Mouse (Mus musculus) adrenal gland, adult 8-10 months (tissue): Measurements from ENCODE around the gene Sel1l3. TPM values are rescaled to one million over a fixed set of nuclear protein-coding genes. Genes with fewer than 3 reads are reported as not detected.

Experiments
- DNase-seq: peaks from one replicate; pipeline ENCODE4 v3.0.0; 2022
- total RNA-seq, 4 experiments: library from RNA; stranded (reverse); gene quantifications; 2 replicates each; pipeline ENCODE4 v1.2.4; 2022

Sel1l3 gene
- total RNA-seq, 4 experiments from 2014 or later = 1.5 to 3.9 (median 2.1) TPM

DNA sequence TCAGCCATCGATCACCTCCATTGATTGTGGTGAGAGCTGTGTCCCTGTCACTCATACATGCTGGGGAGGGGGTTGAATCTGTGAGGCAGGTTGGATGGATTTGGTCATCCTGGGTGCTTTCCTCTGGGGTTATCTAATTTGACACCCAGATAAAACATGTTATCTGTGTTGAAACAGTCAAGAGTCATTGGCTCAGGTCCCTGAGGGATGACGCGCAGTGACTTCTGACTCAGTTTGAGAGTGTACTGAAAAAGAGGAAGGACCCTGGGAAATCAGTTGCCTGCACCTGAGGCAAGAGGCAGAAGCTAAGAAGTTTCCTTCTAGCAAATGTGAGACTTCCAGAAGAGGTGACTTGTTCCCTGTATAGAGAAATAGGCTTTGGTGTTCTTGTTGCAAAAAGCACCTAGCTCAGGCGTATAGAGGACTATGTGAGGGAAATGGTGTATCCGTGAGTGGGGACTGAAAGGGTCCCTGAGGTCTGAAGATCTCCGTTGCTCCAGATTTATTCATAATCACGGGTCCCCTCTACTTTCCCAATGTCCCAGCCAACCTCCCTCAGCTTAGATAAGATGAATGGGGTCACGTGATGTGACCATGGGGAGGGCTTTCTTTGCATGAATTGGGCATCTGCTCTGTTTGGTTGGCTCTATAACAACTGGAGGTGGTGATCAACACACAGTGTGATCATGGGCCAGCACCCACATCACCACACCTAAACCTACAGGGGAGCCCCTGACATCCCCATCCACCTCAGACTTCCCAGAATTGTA is 73.4 kb downstream of the Sel1l3 start:
- DNase-seq = no peak

DNA sequence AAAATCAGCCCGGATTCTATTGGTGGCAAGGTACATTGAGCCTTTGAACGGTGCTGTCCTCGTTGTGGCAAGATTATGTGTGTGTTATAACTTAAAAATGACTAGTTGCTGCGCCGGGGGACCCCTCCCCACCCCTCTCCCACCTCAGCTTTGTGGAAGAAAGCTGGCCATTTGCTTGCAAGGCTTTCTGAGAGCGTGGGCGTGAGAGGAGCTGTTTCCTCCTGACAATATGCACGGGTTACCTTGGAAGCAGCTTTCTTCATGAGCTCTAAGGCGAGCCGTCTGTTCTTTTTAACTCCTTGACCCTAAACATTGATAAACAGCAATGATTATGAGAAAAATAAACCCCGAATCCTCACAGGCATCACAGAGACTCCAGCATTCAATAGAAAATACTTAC is 74.2 kb downstream of the Sel1l3 start:
- no peak for DNase-seq

DNA sequence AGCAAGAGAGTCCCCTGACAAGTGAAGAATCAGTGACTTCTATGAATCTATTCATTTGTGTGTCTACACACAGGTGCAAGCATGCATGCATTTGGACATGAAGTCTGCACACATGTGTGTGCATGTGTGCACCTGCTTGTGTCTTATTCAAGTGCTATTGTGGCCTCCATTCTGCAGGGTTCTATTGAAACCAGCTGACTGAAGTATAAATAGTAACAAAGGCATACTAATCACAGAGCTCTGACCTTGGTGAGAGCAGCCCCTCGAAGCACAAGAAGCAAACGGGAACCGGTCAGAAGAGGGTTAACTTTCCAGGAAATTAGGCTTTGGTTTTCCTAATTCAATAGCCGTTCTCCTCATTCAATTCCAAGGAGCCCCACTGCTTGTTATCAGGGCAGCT is 74.6 kb downstream of the Sel1l3 start:
- DNase-seq = no peak

DNA sequence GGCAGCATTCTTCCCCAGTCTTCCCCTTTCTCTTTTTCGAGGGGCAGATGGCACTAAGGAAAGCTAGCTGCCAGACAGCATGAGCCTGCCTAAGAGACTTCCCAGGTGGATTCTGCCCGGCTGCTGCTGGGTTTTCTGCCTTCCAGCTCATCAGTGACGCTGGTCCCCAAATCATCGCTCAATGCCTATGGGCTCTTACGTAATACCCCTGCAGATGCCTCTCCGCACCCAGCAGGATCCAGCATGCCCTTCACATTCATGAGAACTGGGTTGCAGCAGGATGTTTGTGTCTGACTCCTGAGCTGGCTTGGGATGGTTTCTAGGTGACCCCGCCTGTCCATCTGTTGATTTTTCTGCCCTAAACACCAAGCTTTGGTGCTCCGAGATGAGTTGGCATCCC is 75.7 kb downstream of the Sel1l3 start:
- no peak for DNase-seq

DNA sequence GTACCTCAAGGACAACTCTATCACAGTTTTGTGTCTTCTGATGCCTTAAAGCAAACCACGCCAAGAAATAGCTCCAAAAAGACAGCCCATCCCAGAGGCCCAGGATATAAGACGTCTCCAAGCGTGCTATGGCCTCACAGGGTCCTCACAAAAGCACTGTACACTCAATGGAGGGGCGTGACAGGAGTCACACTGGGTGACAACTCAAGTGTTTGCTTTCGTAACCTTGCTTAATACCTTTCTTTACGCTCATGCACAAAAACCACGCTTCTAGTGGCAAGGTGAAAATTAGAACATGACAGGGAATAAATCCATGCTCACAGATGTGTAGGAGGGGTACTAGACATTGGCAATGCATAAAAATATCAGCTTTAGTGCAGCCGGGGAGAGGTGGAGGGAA is 77.7 kb downstream of the Sel1l3 start:
- DNase-seq = no peak

GRCm38 (mm10) chr5:53134003-53134402 is 79.7 kb downstream of the Sel1l3 start:
- no peak for DNase-seq

DNA sequence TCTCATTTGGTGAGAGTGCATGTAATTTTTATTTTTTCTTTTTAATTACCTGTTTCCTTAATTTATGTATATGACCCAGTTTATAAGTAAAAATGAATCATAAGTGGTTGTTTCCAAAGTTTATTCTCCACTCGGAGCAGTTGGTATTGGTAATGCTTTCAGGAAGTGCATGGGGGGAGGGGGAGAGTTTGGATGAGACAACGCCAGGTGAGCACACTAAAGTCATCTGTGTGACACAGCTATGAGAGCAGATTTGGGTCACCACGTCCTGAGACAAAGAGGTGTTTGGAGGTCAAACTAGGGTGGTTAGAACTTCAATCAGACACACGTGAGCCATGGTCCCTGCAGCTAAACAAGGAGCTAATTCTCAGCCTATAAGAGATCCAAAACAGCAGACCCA is 89.0 kb downstream of the Sel1l3 start:
- DNase-seq = no peak

GRCm38 (mm10) chr5:53123525-53124286 is 90.0 kb downstream of the Sel1l3 start:
- no peak for DNase-seq

- no peak for DNase-seq
Measured at GRCm38 (mm10) chr5:53119689-53120088, 94.0 kb downstream of the Sel1l3 start.

GRCm38 (mm10) chr5:53118212-53118611 is 95.5 kb downstream of the Sel1l3 start:
- DNase-seq = no peak

DNA sequence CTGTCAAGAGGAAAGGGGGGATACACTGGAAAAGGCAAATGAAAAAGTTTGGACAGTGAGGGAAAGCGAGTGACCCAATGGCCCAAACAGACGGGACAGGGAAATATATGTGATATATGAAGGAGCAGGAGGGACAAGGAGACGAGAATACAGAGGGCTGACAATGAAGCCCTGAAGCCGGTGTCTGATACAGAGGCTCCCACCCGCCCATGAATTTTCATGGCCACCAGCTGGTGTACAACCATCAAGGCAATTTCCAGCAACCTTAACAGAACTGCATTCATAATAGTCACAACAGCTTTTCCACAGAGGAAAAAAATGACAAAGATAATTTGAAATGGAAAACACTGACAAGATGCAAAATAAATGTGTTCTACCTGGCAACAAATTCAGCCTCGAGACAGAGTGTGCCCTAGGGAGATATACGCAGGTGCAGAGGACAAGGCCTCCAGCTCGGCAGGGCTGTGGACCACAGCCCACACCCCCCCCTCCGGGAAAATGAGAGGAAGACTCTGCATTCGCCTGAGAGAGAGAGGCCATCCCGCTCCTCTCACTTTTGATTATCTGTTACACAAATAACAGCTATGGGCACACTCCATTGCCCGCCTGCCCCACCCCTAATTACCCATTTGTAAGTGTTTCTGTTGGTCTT is 99.0 kb downstream of the Sel1l3 start:
- DNase-seq = no peak

DNA sequence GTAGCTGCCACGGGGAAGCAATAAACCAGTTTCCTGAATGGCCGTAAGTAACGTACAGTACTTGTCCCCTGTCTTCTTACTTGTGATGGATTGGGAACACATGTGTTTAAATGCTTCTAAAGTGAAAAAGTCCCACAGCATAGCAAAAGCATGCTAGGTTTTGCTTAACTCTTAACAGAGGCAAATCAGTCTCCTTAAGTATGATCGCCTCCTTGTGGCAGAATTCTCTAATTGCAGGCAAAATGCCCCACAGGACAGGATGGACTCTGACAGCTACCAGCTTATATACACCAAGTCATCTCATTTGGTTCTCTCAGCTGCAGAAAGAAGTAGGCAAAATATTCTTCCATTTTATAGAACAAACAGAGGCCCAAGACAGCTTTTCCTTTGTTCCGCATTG is 100.8 kb downstream of the Sel1l3 start:
- no peak for DNase-seq

DNA sequence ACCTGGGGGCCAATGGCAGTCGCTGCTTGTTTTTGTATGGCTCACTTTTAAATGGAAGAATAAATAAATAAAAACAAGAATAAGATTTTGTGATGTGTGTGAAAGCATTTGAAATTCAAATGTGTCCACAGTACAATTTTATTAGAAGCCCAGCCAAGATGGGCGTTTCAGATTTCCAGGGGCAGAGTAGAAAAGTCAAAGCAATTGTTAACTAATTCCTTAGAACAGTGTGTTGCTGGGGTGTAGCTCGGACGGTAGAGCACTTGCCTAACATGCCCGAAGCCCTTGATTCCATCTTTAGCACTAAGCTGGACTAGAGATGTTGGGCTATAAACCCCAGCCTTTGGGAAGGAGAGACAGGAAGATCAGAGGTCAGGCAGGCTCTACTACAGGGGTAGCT is 102.7 kb downstream of the Sel1l3 start:
- no peak for DNase-seq

GRCm38 (mm10) chr5:53110225-53110624 is 103.5 kb downstream of the Sel1l3 start:
- DNase-seq = no peak

GRCm38 (mm10) chr5:53108668-53109067 is 105.1 kb downstream of the Sel1l3 start:
- DNase-seq = no peak

GRCm38 (mm10) chr5:53108026-53108425 is 105.7 kb downstream of the Sel1l3 start:
- no peak for DNase-seq

- no peak for DNase-seq
Measured at GRCm38 (mm10) chr5:53106731-53107130, 107.0 kb downstream of the Sel1l3 start.

- no peak for DNase-seq
Measured at GRCm38 (mm10) chr5:53106125-53106524, 107.6 kb downstream of the Sel1l3 start.

- DNase-seq = no peak
Measured at GRCm38 (mm10) chr5:53105716-53106115, 108.0 kb downstream of the Sel1l3 start.

GRCm38 (mm10) chr5:53104177-53104855 is 109.4 kb downstream of the Sel1l3 start:
- no peak for DNase-seq

DNA sequence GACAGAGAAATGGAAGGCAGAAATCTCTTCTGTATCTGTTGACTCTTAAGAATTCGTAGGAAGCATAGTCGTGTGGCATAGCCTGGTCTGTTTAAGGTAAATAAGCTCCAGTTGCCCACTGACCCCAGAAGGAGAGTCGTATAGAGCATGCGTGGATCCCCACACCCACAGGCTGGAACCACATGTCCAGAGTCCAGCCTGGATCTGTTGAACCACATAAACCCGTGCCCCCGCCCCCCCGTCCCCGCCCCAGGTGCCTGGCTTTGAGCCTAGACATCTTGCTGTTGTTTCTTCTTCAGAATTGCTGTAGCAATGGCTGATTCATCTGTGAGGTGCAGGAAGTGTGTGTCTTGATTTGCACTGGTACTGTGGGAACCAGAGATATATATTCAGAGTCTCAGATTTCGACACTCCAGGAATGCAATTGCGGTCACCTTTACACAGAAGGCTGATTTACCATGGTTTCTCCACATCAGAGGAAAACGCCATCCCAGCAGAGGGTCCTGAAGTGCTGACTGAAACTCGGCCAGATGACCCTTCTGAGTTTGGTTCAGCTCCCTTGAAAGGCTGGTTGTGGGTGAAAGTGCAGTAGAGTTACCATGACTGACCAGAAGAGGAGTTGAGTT is 111.8 kb downstream of the Sel1l3 start:
- no peak for DNase-seq

- no peak for DNase-seq
Measured at GRCm38 (mm10) chr5:53091331-53091730, 122.4 kb downstream of the Sel1l3 start.
